Mouse (Mus musculus) forebrain, embryonic 11.5 days (tissue): ENCODE results near the gene Fam193a. TPM values are rescaled to one million over a fixed set of nuclear protein-coding genes. Genes with fewer than 3 reads are reported as not detected.

Source experiments
- ATAC-seq: fragments of 200-750 bp; cut with Nextera tagmentation; replicated peaks from 2 replicates; pipeline ENCODE4 v1.8.0; 2017; ENCODE audit warnings: moderate TSS enrichment; ENCODE audit not compliant: low FRiP score
- DNase-seq: peaks from one replicate; pipeline ENCODE4 v3.0.0-alpha.2; 2017; ENCODE audit warnings: low spot score
- H3K27ac ChIP-seq: fragments of 300-500 bp; sonication (generic); 2 replicates; pipeline ENCODE4 v1.5.1; 2014; ENCODE audit warnings: low read depth, low read length
- H3K27me3 ChIP-seq: fragments of 300-500 bp; sonication (generic); 2 replicates; pipeline ENCODE4 v1.6.1; 2014; ENCODE audit warnings: mild to moderate bottlenecking, low read length, mixed read lengths; ENCODE audit not compliant: control insufficient read depth, insufficient read depth
- H3K36me3 ChIP-seq: fragments of 300-500 bp; sonication (generic); 2 replicates; pipeline ENCODE4 v1.6.1; 2014; ENCODE audit warnings: mild to moderate bottlenecking, low read length, moderate library complexity, mixed read lengths; ENCODE audit not compliant: control insufficient read depth, insufficient read depth
- H3K4me1 ChIP-seq: fragments of 300-500 bp; sonication (generic); replicated peaks from 2 replicates; pipeline ENCODE4 v1.6.1; 2014; ENCODE audit warnings: low read length, mixed read lengths; ENCODE audit not compliant: control insufficient read depth, insufficient read depth
- H3K4me2 ChIP-seq: fragments of 300-500 bp; sonication (generic); 2 replicates; pipeline ENCODE4 v1.6.1; 2014; ENCODE audit warnings: low read depth, mild to moderate bottlenecking, low read length, moderate library complexity, mixed read lengths; ENCODE audit not compliant: severe bottlenecking
- H3K4me3 ChIP-seq: fragments of 300-500 bp; sonication (generic); 2 replicates; pipeline ENCODE4 v1.5.1; 2014; ENCODE audit warnings: low read depth, low read length
- H3K9ac ChIP-seq: fragments of 300-500 bp; sonication (generic); 2 replicates; pipeline ENCODE4 v1.6.1; 2014; ENCODE audit warnings: low read length
- H3K9me3 ChIP-seq: fragments of 300-500 bp; sonication (generic); 2 replicates; pipeline ENCODE4 v1.6.1; 2016; ENCODE audit warnings: low read length, mixed read lengths; ENCODE audit not compliant: control insufficient read depth
- WGBS: fragments of 180-500 bp; shearing (Covaris S2); extraction: QIAGEN DNeasy Blood & Tissue Kit; methylation state at CpG from one replicate; pipeline ENCODE4 v1.1.7; 2014; 5-methylcytosine and 5-hydroxymethylcytosine counted together
- polyA plus RNA-seq: library from polyadenylated mRNA; unstranded; fragments of >200 nt; fragmentation: Nextera tagmentation; extraction: Ambion mirVana; gene quantifications from 2 replicates; pipeline ENCODE4 v1.2.1, GENCODE M21; 2014

Fam193a gene
- polyA plus RNA-seq, 1 experiment from 2014 or later: 19.6 TPM

DNA sequence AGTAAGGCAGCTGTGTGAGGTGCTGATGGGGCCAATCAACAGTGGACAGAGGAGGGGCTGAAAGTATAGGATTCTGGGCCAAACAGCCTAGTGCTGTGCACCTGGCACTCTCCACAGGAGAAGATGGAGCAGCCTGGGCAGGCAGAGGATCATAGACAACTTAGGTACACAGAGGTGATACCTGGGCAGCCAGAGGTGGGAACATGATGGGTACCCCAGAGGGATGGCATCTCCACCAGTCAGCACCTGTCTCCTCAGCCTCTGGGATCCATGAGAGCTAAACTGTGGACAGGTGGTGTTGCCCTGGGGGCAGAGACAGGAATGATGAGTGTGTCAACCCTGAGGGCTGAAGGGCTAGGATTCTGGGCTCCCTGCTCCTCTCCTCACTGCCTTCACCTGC lies 154.8 kb downstream of the Fam193a start:
- H3K9me3 ChIP-seq: no peaks in the 10 kb centered on the region
- no peaks in the 10 kb centered on the region; the same call in 1 of the 2 replicates for H3K27me3 ChIP-seq
- ATAC-seq (no peak), DNase-seq (no peak)
- H3K36me3 ChIP-seq: no peaks in the 10 kb centered on the region
- no peak overlapping the region for H3K9ac ChIP-seq
- no peak overlapping the region for H3K4me3 ChIP-seq
- peaks cover 4% of the 10 kb centered on the region; the same call in 1 of the 2 replicates for H3K4me1 ChIP-seq
- H3K4me2 ChIP-seq: no peak overlapping the region
- H3K27ac ChIP-seq: no peak overlapping the region

DNA sequence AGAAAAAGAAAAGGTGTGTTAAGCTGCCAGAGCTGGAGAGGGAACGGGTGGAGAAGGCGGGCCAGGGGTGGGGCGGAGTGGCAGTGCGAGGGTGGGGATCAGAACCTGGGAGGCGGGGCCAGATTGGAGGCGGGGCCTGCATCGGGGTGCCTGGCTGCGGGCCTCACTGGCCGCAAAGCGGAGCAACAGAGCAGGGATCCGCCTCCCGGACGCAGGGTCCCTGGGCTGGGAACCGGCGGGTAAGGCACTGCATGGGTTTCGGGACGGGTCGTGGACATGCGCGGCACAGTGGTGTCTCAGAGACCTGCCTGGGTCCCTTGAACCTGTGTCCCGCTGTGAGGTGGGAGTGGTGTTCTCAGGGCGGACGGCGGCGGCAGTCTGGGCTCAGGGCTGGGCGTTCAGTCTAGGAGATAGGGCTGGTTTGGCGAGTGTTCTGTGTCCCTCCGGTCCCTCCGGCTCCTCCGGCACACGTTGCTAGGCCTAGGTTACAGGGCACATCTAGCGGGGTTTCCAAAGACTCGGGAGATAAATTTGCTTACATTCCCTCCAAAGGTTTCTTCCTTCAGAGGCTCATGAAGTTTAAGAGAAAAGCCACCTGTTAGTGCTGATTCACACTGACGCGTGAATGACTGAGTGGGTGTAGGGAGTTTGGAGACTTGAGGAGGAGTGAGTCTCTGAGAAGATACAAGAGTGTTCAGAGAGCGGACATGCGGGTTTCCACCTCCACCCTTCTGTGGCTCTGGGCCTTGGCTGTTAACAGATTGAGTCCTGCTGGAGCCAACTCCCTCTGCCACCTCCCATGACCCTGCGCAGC lies 156.1 kb downstream of the Fam193a start, which contains the start of gene Sh3bp2:
Sh3bp2 (plus strand) TSS at position 176 of the 814 bp plus-strand sequence.
- Histone ChIP-seq H3K36me3 (no peaks in the 10 kb centered on the region), H3K9me3 (no peaks in the 10 kb centered on the region), H3K27me3 (no peaks in the 10 kb centered on the region; the same call in 1 of the 2 replicates), H3K27ac (no peak within 1 kb of the TSS), H3K4me3 (peak within 1 kb of the TSS; percentile 43), H3K4me2 (peak within 1 kb of the TSS; percentile 68), H3K9ac (peak within 1 kb of the TSS; percentile 57), H3K4me1 (peaks cover 4% of the 10 kb centered on the region; the same call in 1 of the 2 replicates)
- ATAC-seq: peak; percentile 92
- 3% methylated on average over 38 of the region's 38 CpGs for WGBS
- DNase-seq: peak; percentile 97

DNA sequence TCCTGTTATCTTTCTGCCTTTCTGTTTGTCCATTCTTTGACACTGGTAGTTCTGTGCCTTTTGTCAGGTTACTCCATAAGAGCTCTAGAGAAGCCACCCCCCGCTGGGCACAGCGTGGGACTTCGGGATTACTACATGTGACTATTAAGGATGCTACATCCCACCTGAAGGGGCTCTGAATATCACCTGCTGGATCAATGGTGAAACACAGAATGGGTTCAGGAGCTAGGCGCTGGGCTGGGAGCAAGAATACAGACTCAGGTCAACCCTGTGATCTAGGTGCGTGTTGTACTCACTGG lies 156.7 kb downstream of the Fam193a start:
- Histone ChIP-seq H3K36me3 (no peaks in the 10 kb centered on the region), H3K9ac (0 out of 2 replicates have a peak overlapping the region, but pooled peaks have one; percentile 57), H3K4me1 (peaks cover 4% of the 10 kb centered on the region; the same call in 1 of the 2 replicates), H3K9me3 (no peaks in the 10 kb centered on the region), H3K27me3 (no peaks in the 10 kb centered on the region; the same call in 1 of the 2 replicates), H3K4me2 (peak overlapping the region; percentile 68; the same call in 1 of the 2 replicates), H3K27ac (no peak overlapping the region), H3K4me3 (peak overlapping the region; percentile 43; the same call in 1 of the 2 replicates)
- 24% methylated on average over 5 of the region's 5 CpGs for WGBS
- ATAC-seq (no peak), DNase-seq (no peak)

DNA sequence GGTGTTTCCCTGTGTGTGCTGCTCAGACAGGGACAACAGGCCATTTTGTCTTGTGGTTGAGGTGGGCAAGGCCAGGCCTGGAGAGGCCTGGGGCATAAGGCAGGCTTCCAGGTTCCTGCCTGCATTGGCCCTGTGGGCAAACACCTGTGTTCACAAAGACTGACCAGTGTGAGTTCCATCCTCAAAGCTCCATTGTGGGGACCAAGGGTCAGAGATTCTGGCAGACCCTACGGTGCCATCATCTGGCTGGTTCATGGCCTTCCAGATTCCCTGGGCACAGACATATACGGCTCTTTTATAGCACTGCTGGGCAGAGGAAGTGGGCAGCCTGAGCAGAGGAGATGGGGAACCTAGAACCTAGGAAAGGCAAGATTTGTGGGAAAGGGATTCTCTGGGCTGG lies 157.6 kb downstream of the Fam193a start:
- peaks cover 4% of the 10 kb centered on the region; the same call in 1 of the 2 replicates for H3K4me1 ChIP-seq
- ATAC-seq (no peak), DNase-seq (no peak)

DNA sequence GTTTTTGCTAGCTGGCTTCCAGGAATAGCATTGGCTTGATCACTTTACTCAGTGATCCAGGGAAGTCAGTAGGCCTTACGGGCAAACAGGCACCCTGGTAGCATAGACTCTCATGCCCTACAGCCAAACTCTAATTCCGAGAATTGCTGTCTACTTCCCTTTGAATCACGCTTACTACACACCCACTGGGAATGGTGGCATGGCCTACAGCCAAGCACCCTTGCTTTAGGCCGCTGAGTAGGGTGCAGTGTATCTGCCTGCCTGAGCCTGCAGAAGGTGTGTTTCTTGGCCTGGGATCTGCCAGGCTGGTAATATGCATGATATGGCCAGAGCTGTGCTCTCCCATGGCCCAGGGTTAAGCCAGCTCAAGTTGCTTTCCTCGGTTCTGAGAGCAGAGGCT lies 159.0 kb downstream of the Fam193a start:
- Histone ChIP-seq H3K4me3 (no peak overlapping the region), H3K27me3 (no peaks in the 10 kb centered on the region; the same call in 1 of the 2 replicates), H3K4me1 (peaks cover 4% of the 10 kb centered on the region; the same call in 1 of the 2 replicates), H3K27ac (no peak overlapping the region), H3K36me3 (no peaks in the 10 kb centered on the region), H3K4me2 (no peak overlapping the region), H3K9me3 (no peaks in the 10 kb centered on the region), H3K9ac (no peak overlapping the region)
- 87% methylated on average over 5 of the region's 5 CpGs for WGBS
- ATAC-seq (no peak), DNase-seq (no peak)

More for the DNA sequence above, 157.6 kb downstream of the Fam193a start:
- Histone ChIP-seq H3K36me3 (no peaks in the 10 kb centered on the region), H3K9me3 (no peaks in the 10 kb centered on the region), H3K27ac (no peak overlapping the region), H3K4me2 (no peak overlapping the region), H3K4me3 (no peak overlapping the region), H3K27me3 (no peaks in the 10 kb centered on the region; the same call in 1 of the 2 replicates), H3K9ac (no peak overlapping the region)
- WGBS: 79% methylated on average over 2 of the region's 2 CpGs

DNA sequence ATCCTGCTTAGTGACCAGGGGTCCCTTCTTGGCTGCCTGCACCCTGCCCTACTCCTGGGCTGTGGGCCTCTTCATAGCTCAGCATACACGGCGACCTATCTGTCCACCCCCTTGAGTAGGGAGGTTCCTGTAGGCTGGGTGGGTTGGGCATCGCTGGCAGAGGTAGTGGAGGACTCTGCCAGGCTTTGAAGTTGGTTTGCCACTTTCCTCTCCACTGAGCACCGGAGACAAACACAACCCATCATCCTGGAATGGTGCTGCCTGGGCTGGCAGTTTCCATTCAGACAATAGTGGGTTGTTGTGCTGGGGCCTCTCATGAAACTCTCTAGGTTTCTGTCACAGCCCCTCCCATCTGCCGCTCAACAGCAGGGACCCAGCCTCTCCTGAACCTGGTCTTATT lies 160.4 kb downstream of the Fam193a start:
- Histone ChIP-seq H3K4me1 (peaks cover 4% of the 10 kb centered on the region; the same call in 1 of the 2 replicates), H3K27me3 (no peaks in the 10 kb centered on the region; the same call in 1 of the 2 replicates), H3K27ac (no peak overlapping the region), H3K4me2 (no peak overlapping the region), H3K9ac (no peak overlapping the region), H3K36me3 (no peaks in the 10 kb centered on the region), H3K9me3 (no peaks in the 10 kb centered on the region), H3K4me3 (no peak overlapping the region)
- ATAC-seq: no peak
- DNase-seq: no peak
- 81% methylated on average over 5 of the region's 5 CpGs for WGBS

DNA sequence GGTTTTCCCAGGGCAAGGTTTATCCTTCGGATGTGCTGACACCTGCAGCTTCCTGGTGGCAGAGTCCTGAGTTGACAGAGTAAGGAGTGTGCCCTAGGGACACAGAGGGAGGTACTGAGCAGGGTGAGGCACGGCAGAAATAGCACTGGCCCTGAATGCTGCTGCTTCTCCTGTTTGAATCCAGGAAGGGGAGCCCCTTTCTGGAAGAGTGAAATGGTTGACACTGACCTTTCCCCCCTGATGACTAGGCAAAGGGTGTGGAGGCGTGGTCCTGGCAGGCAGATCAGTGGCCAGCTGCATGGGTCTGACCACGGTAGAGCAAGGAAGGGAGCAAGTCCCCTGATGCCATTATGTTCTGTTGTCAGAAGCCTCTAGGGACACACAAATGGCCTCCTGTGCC lies 161.0 kb downstream of the Fam193a start:
- Histone ChIP-seq H3K4me3 (no peak overlapping the region), H3K27me3 (no peaks in the 10 kb centered on the region; the same call in 1 of the 2 replicates), H3K9me3 (no peaks in the 10 kb centered on the region), H3K27ac (no peak overlapping the region), H3K4me1 (peaks cover 4% of the 10 kb centered on the region; the same call in 1 of the 2 replicates), H3K36me3 (no peaks in the 10 kb centered on the region), H3K9ac (no peak overlapping the region), H3K4me2 (no peak overlapping the region)
- WGBS: 60% methylated on average over 4 of the region's 4 CpGs
- no peak for DNase-seq
- no peak for ATAC-seq

DNA sequence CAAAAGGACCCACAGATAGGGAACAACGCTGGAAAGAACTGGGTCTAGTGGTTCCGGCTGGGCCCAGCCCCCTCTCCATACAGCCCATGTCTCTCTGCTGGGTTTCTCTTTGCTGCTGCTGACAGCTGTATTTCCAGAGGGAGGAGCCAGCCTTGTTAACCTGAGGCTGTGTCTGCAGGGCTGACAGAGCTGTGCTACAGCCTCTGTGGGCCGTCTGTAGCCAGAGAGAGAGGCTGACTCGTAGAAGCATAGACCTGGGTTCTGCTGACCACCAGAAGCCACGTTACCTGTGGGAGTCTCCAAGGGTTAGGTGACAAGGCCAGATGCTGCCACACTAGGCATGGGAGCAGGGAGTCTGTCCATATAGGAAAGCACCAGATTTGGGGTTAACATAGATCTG lies 163.3 kb downstream of the Fam193a start:
- no peak for ATAC-seq
- Histone ChIP-seq H3K27me3 (no peaks in the 10 kb centered on the region), H3K9me3 (no peaks in the 10 kb centered on the region), H3K4me3 (no peak overlapping the region), H3K9ac (no peak overlapping the region), H3K4me2 (no peak overlapping the region), H3K27ac (no peak overlapping the region), H3K36me3 (no peaks in the 10 kb centered on the region), H3K4me1 (no peaks in the 10 kb centered on the region)
- DNase-seq: no peak
- 87% methylated on average over 5 of the region's 5 CpGs for WGBS
